Mouse (Mus musculus): ENCODE results near the gene Lta. TPM values are rescaled to one million over a fixed set of nuclear protein-coding genes. Genes with fewer than 3 reads are reported as not detected.

The Lta gene
- polyA plus RNA-seq, 1 experiment, result 26.8 TPM

GRCm38 (mm10) chr17:35187345-35187744 is 17.8 kb downstream of the Lta start:
- no peak for TF ChIP-seq POLR2A (IDR thresholded peaks at IDR 0.05; ENCODE audit: low read depth, low read length)
- no peaks in the 10 kb centered on the region for H3K36me3 ChIP-seq (ENCODE audit: control insufficient read depth, insufficient read depth, low read length)
- H3K4me3 ChIP-seq (ENCODE audit: extremely low read depth, insufficient read depth, insufficient read length), result peak overlapping the region; percentile 16; the same call in 1 of the 2 replicates
- peak overlapping the region; percentile 89 for H3K27ac ChIP-seq (ENCODE audit: insufficient read depth, low read length)
- no peak for DNase-seq (ENCODE audit: low read depth in 1 of 2, low spot score in 2 of 2)
- WGBS, result 69% methylated on average over 4 of the region's 4 CpGs
- no peaks in the 10 kb centered on the region for H3K27me3 ChIP-seq (ENCODE audit: control insufficient read depth, insufficient read depth, low read length)
- H3K4me1 ChIP-seq (ENCODE audit: control insufficient read depth, insufficient read depth, insufficient read length), result peaks cover 46% of the 10 kb centered on the region; the same call in 1 of the 2 replicates

GRCm38 (mm10) chr17:35186681-35187080 is 18.5 kb downstream of the Lta start:
- Histone ChIP-seq H3K4me1 (ENCODE audit: control insufficient read depth, insufficient read depth, insufficient read length) (peaks cover 43% of the 10 kb centered on the region; the same call in 1 of the 2 replicates), H3K27me3 (ENCODE audit: control insufficient read depth, insufficient read depth, low read length) (no peaks in the 10 kb centered on the region), H3K36me3 (ENCODE audit: control insufficient read depth, insufficient read depth, low read length) (no peaks in the 10 kb centered on the region), H3K4me3 (ENCODE audit: extremely low read depth, insufficient read depth, insufficient read length) (peak overlapping the region; percentile 40), H3K27ac (ENCODE audit: insufficient read depth, low read length) (peak overlapping the region; percentile 73)
- 1% methylated on average over 4 of the region's 4 CpGs for WGBS
- TF ChIP-seq POLR2A (IDR thresholded peaks at IDR 0.05; ENCODE audit: low read depth, low read length) (peak; percentile 40; the same call in 1 of the 2 replicates), CTCF (IDR thresholded peaks at IDR 0.05; ENCODE audit: extremely low read depth, insufficient read depth, insufficient read length, insufficient replicate concordance) (no peak)
- DNase-seq (ENCODE audit: low read depth in 1 of 2, low spot score in 2 of 2), result peak in 1 of 2 experiments; percentile 72

GRCm38 (mm10) chr17:35185639-35186611 is 19.2 kb downstream of the Lta start:
- DNase-seq (ENCODE audit: low read depth in 1 of 2, low spot score in 2 of 2), result peak; percentile 67 to 82
- H3K4me3 ChIP-seq (ENCODE audit: extremely low read depth, insufficient read depth, insufficient read length), result peak overlapping the region; percentile 40; the same call in 1 of the 2 replicates
- H3K27me3 ChIP-seq (ENCODE audit: control insufficient read depth, insufficient read depth, low read length), result no peaks in the 10 kb centered on the region
- TF ChIP-seq POLR2A (IDR thresholded peaks at IDR 0.05; ENCODE audit: low read depth, low read length), result no peak; the same call in 1 of the 2 replicates
- no peak for TF ChIP-seq CTCF (IDR thresholded peaks at IDR 0.05; ENCODE audit: extremely low read depth, insufficient read depth, insufficient read length, insufficient replicate concordance)
- H3K4me1 ChIP-seq (ENCODE audit: control insufficient read depth, insufficient read depth, insufficient read length), result peaks cover 43% of the 10 kb centered on the region; the same call in 1 of the 2 replicates
- no peaks in the 10 kb centered on the region for H3K36me3 ChIP-seq (ENCODE audit: control insufficient read depth, insufficient read depth, low read length)
- WGBS, result under 1% methylated on average over 17 of the region's 18 CpGs
- H3K27ac ChIP-seq (ENCODE audit: insufficient read depth, low read length), result peak overlapping the region; percentile 89

GRCm38 (mm10) chr17:35180093-35180492 is 25.1 kb downstream of the Lta start:
- Histone ChIP-seq H3K4me3 (ENCODE audit: extremely low read depth, insufficient read depth, insufficient read length) (no peak overlapping the region), H3K27me3 (ENCODE audit: control insufficient read depth, insufficient read depth, low read length) (no peaks in the 10 kb centered on the region), H3K36me3 (ENCODE audit: control insufficient read depth, insufficient read depth, low read length) (no peaks in the 10 kb centered on the region), H3K27ac (ENCODE audit: insufficient read depth, low read length) (no peak overlapping the region; the same call in 1 of the 2 replicates), H3K4me1 (ENCODE audit: control insufficient read depth, insufficient read depth, insufficient read length) (peaks cover 11% of the 10 kb centered on the region; the same call in 1 of the 2 replicates)
- WGBS, result 80% methylated on average over 5 of the region's 5 CpGs
- no peak for DNase-seq (ENCODE audit: low read depth in 1 of 2, low spot score in 2 of 2)
- TF ChIP-seq CTCF (IDR thresholded peaks at IDR 0.05; ENCODE audit: extremely low read depth, insufficient read depth, insufficient read length, insufficient replicate concordance) (no peak), POLR2A (IDR thresholded peaks at IDR 0.05; ENCODE audit: low read depth, low read length) (no peak)

GRCm38 (mm10) chr17:35178528-35178927 is 26.6 kb downstream of the Lta start:
- Histone ChIP-seq H3K4me3 (ENCODE audit: extremely low read depth, insufficient read depth, insufficient read length) (no peak overlapping the region), H3K27ac (ENCODE audit: insufficient read depth, low read length) (no peak overlapping the region), H3K4me1 (ENCODE audit: control insufficient read depth, insufficient read depth, insufficient read length) (peaks cover 16% of the 10 kb centered on the region), H3K36me3 (ENCODE audit: control insufficient read depth, insufficient read depth, low read length) (no peaks in the 10 kb centered on the region), H3K27me3 (ENCODE audit: control insufficient read depth, insufficient read depth, low read length) (no peaks in the 10 kb centered on the region)
- TF ChIP-seq POLR2A (IDR thresholded peaks at IDR 0.05; ENCODE audit: low read depth, low read length) (no peak), CTCF (IDR thresholded peaks at IDR 0.05; ENCODE audit: extremely low read depth, insufficient read depth, insufficient read length, insufficient replicate concordance) (peak; percentile 99)
- peak in 1 of 2 experiments; percentile 79 for DNase-seq (ENCODE audit: low read depth in 1 of 2, low spot score in 2 of 2)
- WGBS, result 14% methylated on average over 5 of the region's 5 CpGs

GRCm38 (mm10) chr17:35175968-35176367 is 29.2 kb downstream of the Lta start, which contains the start of gene Aif1:
Gene Aif1, minus strand, starts transcription at chr17:35176068.
- Histone ChIP-seq H3K27ac (ENCODE audit: insufficient read depth, low read length) (peak within 1 kb of the TSS; percentile 50), H3K4me1 (ENCODE audit: control insufficient read depth, insufficient read depth, insufficient read length) (peaks cover 37% of the 10 kb centered on the region), H3K4me3 (ENCODE audit: extremely low read depth, insufficient read depth, insufficient read length) (no peak within 1 kb of the TSS), H3K27me3 (ENCODE audit: control insufficient read depth, insufficient read depth, low read length) (no peaks in the 10 kb centered on the region), H3K36me3 (ENCODE audit: control insufficient read depth, insufficient read depth, low read length) (no peaks in the 10 kb centered on the region)
- 82% methylated on average over 2 of the region's 2 CpGs for WGBS
- TF ChIP-seq POLR2A (IDR thresholded peaks at IDR 0.05; ENCODE audit: low read depth, low read length) (no peak), CTCF (IDR thresholded peaks at IDR 0.05; ENCODE audit: extremely low read depth, insufficient read depth, insufficient read length, insufficient replicate concordance) (no peak)
- no peak for DNase-seq (ENCODE audit: low read depth in 1 of 2, low spot score in 2 of 2)

All from spleen, adult 2 months (tissue).